Mouse (Mus musculus) mouse trophoblast stem cell (cell line): ENCODE results near the gene Sema6b.

Experiments used
- in situ Hi-C, 2 experiments: fragments of 300-500 bp; cut with MseI, MboI; formaldehyde crosslinking; loops; 2 replicates in 1 of 2; 3 replicates in 1 of 2; pipeline ENCODE4 v1.15.1; 2025

The Sema6b gene

GRCm38 (mm10) chr17:56139858-56140595 lies at the start of gene Sema6b:
Gene Sema6b (minus strand): TSS chr17:56140343.
- in situ Hi-C loops: no loop called here

- in situ Hi-C loops: no loop called here
These were observed 45.4 kb upstream of the Sema6b start for GRCm38 (mm10) chr17:56185281-56186141.

- in situ Hi-C loops: no loop called here
These were observed 43.5 kb upstream of the Sema6b start, which contains the start of gene Mydgf for GRCm38 (mm10) chr17:56183658-56184103. Gene Mydgf (minus strand): TSS chr17:56183920.

GRCm38 (mm10) chr17:56182975-56183657 lies 43.0 kb upstream of the Sema6b start:
- in situ Hi-C loops: no loop called here

GRCm38 (mm10) chr17:56175416-56175815 lies 35.3 kb upstream of the Sema6b start:
- in situ Hi-C loops: no loop called here

- in situ Hi-C loops: no loop called here
These were observed 33.4 kb upstream of the Sema6b start for GRCm38 (mm10) chr17:56173401-56174046.

GRCm38 (mm10) chr17:56171881-56172280 lies 31.7 kb upstream of the Sema6b start:
- in situ Hi-C loops: no loop called here

- in situ Hi-C loops: no loop called here
These were observed 31.3 kb upstream of the Sema6b start for GRCm38 (mm10) chr17:56171456-56171855.

- in situ Hi-C loops: no loop called here
These were observed 30.5 kb upstream of the Sema6b start for GRCm38 (mm10) chr17:56170636-56171035.

GRCm38 (mm10) chr17:56169830-56170229 lies 29.7 kb upstream of the Sema6b start:
- in situ Hi-C loops: no loop called here

GRCm38 (mm10) chr17:56165671-56166070 lies 25.5 kb upstream of the Sema6b start:
- in situ Hi-C loops: no loop called here

- in situ Hi-C loops: no loop called here
These were observed 24.4 kb upstream of the Sema6b start for GRCm38 (mm10) chr17:56164510-56164909.

GRCm38 (mm10) chr17:56163523-56164102 lies 23.5 kb upstream of the Sema6b start:
- in situ Hi-C loops: no loop called here

GRCm38 (mm10) chr17:56162231-56162774 lies 22.2 kb upstream of the Sema6b start, which contains the start of gene Tnfaip8l1:
Gene Tnfaip8l1 (plus strand): TSS chr17:56162477.
- in situ Hi-C loops: no loop called here

GRCm38 (mm10) chr17:56159729-56160128 lies 19.6 kb upstream of the Sema6b start:
- in situ Hi-C loops: no loop called here

GRCm38 (mm10) chr17:56153643-56154042 lies 13.5 kb upstream of the Sema6b start:
- in situ Hi-C loops: no loop called here

- in situ Hi-C loops: no loop called here
These were observed 9.8 kb upstream of the Sema6b start for GRCm38 (mm10) chr17:56149897-56150296.

GRCm38 (mm10) chr17:56148790-56149618 lies 8.9 kb upstream of the Sema6b start:
- in situ Hi-C loops: no loop called here

- in situ Hi-C loops: no loop called here
These were observed 8.1 kb upstream of the Sema6b start for GRCm38 (mm10) chr17:56148280-56148679.

- in situ Hi-C loops: no loop called here
These were observed 7.3 kb upstream of the Sema6b start for GRCm38 (mm10) chr17:56147420-56147819.
